Mouse (Mus musculus) liver, embryonic 14.5 days (tissue): ENCODE measurements around the gene 2610528A11Rik.
"Not testable (repeated sequence)": the region's sequence is repeated elsewhere in the genome, so short reads cannot be mapped to it uniquely, and the experiment has no call there.

ENCODE experiments used
- CTCF ChIP-seq: IDR thresholded peaks from 2 replicates; pipeline ENCODE4 v1.5.1; 2016; ENCODE audit warnings: antibody characterized with exemption, low read depth, control low read depth
- EP300 ChIP-seq: IDR thresholded peaks from 2 replicates; pipeline ENCODE4 v1.6.1; 2016; ENCODE audit warnings: antibody characterized with exemption, low read depth

DNA sequence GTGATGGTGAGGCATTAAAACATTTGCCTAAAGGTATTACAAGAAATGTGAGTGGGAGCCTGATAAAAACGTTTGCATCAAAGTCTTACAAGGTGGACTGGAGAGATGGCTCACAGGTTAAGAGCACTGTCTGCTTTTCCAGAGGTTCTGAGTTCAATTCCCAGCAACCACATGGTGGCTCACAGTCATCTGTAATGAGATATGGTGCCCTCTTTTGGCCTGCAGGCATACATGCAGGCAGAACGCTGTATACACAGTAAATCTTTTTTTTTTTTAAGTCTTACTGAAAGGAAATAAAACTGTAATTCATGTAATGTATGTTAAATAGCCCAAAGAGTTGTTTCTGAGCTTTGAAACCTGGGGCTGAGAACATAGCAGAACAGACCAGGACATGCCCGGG lies 23.8 kb upstream of the 2610528A11Rik start:
- peak; percentile 54 for TF ChIP-seq CTCF
- TF ChIP-seq EP300: not testable (repeated sequence)
